Mouse (Mus musculus) cerebellum, adult 11 months (tissue): ENCODE data around the gene Derl3.

Source experiments
- DNase-seq: peaks from one replicate; pipeline ENCODE4 v3.0.0; 2022

The Derl3 gene

DNA sequence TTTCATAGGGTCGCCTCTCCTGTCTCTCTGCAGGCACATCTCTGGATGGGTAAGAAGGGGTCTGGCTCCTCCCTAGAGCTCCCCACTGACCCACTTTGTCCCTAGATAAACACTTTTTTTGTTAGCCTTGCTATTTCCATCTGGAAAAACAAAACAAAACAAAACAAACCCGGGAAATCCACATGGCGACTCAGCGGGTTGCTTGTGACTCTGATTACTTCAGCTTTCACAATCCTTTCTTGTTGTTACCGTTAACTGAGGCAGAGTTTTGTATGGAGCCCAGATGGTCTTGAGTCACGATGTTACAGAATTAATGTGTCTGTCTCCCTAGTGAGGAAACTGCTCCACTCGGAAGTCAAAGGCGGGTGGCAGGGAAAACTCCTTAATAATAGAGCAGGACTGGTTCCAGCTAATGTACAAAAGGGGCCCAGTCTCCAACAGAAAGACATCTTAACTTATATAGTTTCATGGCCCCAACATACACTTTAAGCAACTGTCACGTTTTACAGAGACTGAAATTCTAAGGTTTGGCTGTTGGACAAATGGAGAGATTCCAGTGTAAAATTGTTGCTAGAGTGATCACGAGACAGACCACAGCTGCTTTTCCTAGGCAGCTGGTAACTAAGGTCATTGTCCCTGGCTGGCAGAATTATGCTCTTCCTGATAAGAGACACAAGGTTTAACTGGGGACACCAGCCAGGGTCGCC lies 51.0 kb downstream of the Derl3 start:
- DNase-seq: no peak

DNA sequence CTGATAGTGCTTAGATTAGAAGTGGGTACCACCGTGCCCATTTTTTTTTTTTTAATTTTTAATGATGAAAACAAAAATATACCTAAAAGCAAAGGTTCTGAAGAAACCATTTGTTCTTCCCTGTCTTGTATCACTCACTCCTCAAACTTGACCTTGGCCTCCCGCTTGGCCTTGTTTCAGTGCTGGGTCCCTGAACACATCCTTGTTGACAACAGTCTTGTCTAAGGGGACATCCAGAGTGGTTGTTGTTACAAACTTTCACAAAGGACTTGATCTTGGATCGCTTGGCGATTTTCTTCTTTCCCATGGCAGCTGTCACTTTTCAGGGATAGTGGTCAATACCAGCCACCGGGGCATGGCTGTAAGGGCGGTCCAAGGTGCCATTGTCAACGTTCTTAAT lies 52.0 kb downstream of the Derl3 start:
- DNase-seq: no peak
